Mouse (Mus musculus): Measurements from ENCODE around the gene Srrm4. TPM values are rescaled to one million over a fixed set of nuclear protein-coding genes. Genes with fewer than 3 reads are reported as not detected.

Srrm4 gene
- total RNA-seq, 1 experiment from 2014 or later = not detected

- no peak for ATAC-seq (ENCODE audit: extremely low read depth, insufficient number of reproducible peaks, low FRiP score, poor library complexity, severe bottlenecking)
Observed at GRCm38 (mm10) chr5:116559091-116559490, 32.5 kb downstream of the Srrm4 start.

GRCm38 (mm10) chr5:116556614-116557013 lies 35.0 kb downstream of the Srrm4 start:
- ATAC-seq (ENCODE audit: extremely low read depth, insufficient number of reproducible peaks, low FRiP score, poor library complexity, severe bottlenecking) = no peak

GRCm38 (mm10) chr5:116553868-116554267 lies 37.7 kb downstream of the Srrm4 start:
- no peak for ATAC-seq (ENCODE audit: extremely low read depth, insufficient number of reproducible peaks, low FRiP score, poor library complexity, severe bottlenecking)

GRCm38 (mm10) chr5:116553106-116553505 lies 38.5 kb downstream of the Srrm4 start:
- ATAC-seq (ENCODE audit: extremely low read depth, insufficient number of reproducible peaks, low FRiP score, poor library complexity, severe bottlenecking) = no peak

- no peak for ATAC-seq (ENCODE audit: extremely low read depth, insufficient number of reproducible peaks, low FRiP score, poor library complexity, severe bottlenecking)
Observed at GRCm38 (mm10) chr5:116552584-116552983, 39.0 kb downstream of the Srrm4 start.

- no peak for ATAC-seq (ENCODE audit: extremely low read depth, insufficient number of reproducible peaks, low FRiP score, poor library complexity, severe bottlenecking)
Observed at GRCm38 (mm10) chr5:116545746-116546145, 45.9 kb downstream of the Srrm4 start.

- ATAC-seq (ENCODE audit: extremely low read depth, insufficient number of reproducible peaks, low FRiP score, poor library complexity, severe bottlenecking) = no peak
Observed at GRCm38 (mm10) chr5:116542317-116542716, 49.3 kb downstream of the Srrm4 start.

GRCm38 (mm10) chr5:116541128-116541527 lies 50.5 kb downstream of the Srrm4 start:
- ATAC-seq (ENCODE audit: extremely low read depth, insufficient number of reproducible peaks, low FRiP score, poor library complexity, severe bottlenecking) = no peak

GRCm38 (mm10) chr5:116539360-116539759 lies 52.3 kb downstream of the Srrm4 start:
- ATAC-seq (ENCODE audit: extremely low read depth, insufficient number of reproducible peaks, low FRiP score, poor library complexity, severe bottlenecking) = no peak

GRCm38 (mm10) chr5:116538491-116538890 lies 53.1 kb downstream of the Srrm4 start:
- no peak for ATAC-seq (ENCODE audit: extremely low read depth, insufficient number of reproducible peaks, low FRiP score, poor library complexity, severe bottlenecking)

GRCm38 (mm10) chr5:116526324-116526723 lies 65.3 kb downstream of the Srrm4 start:
- ATAC-seq (ENCODE audit: extremely low read depth, insufficient number of reproducible peaks, low FRiP score, poor library complexity, severe bottlenecking) = no peak

GRCm38 (mm10) chr5:116525308-116525707 lies 66.3 kb downstream of the Srrm4 start:
- ATAC-seq (ENCODE audit: extremely low read depth, insufficient number of reproducible peaks, low FRiP score, poor library complexity, severe bottlenecking) = no peak

GRCm38 (mm10) chr5:116523553-116523952 lies 68.1 kb downstream of the Srrm4 start:
- ATAC-seq (ENCODE audit: extremely low read depth, insufficient number of reproducible peaks, low FRiP score, poor library complexity, severe bottlenecking) = no peak

- ATAC-seq (ENCODE audit: extremely low read depth, insufficient number of reproducible peaks, low FRiP score, poor library complexity, severe bottlenecking) = no peak
Observed at GRCm38 (mm10) chr5:116523079-116523478, 68.5 kb downstream of the Srrm4 start.

GRCm38 (mm10) chr5:116522273-116522672 lies 69.3 kb downstream of the Srrm4 start:
- ATAC-seq (ENCODE audit: extremely low read depth, insufficient number of reproducible peaks, low FRiP score, poor library complexity, severe bottlenecking) = no peak

GRCm38 (mm10) chr5:116518047-116518446 lies 73.6 kb downstream of the Srrm4 start:
- ATAC-seq (ENCODE audit: extremely low read depth, insufficient number of reproducible peaks, low FRiP score, poor library complexity, severe bottlenecking) = no peak

- ATAC-seq (ENCODE audit: extremely low read depth, insufficient number of reproducible peaks, low FRiP score, poor library complexity, severe bottlenecking) = no peak
Observed at GRCm38 (mm10) chr5:116512135-116512534, 79.5 kb downstream of the Srrm4 start.

- no peak for ATAC-seq (ENCODE audit: extremely low read depth, insufficient number of reproducible peaks, low FRiP score, poor library complexity, severe bottlenecking)
Observed at GRCm38 (mm10) chr5:116510229-116510628, 81.4 kb downstream of the Srrm4 start.

GRCm38 (mm10) chr5:116501342-116501741 lies 90.3 kb downstream of the Srrm4 start:
- ATAC-seq (ENCODE audit: extremely low read depth, insufficient number of reproducible peaks, low FRiP score, poor library complexity, severe bottlenecking) = no peak

GRCm38 (mm10) chr5:116498880-116499640 lies 92.6 kb downstream of the Srrm4 start:
- ATAC-seq (ENCODE audit: extremely low read depth, insufficient number of reproducible peaks, low FRiP score, poor library complexity, severe bottlenecking) = no peak

- ATAC-seq (ENCODE audit: extremely low read depth, insufficient number of reproducible peaks, low FRiP score, poor library complexity, severe bottlenecking) = no peak
Observed at GRCm38 (mm10) chr5:116497866-116498265, 93.8 kb downstream of the Srrm4 start.

Measured in neutrophil, adult 5-6 weeks (primary cell).